In the genomic region with DNA sequence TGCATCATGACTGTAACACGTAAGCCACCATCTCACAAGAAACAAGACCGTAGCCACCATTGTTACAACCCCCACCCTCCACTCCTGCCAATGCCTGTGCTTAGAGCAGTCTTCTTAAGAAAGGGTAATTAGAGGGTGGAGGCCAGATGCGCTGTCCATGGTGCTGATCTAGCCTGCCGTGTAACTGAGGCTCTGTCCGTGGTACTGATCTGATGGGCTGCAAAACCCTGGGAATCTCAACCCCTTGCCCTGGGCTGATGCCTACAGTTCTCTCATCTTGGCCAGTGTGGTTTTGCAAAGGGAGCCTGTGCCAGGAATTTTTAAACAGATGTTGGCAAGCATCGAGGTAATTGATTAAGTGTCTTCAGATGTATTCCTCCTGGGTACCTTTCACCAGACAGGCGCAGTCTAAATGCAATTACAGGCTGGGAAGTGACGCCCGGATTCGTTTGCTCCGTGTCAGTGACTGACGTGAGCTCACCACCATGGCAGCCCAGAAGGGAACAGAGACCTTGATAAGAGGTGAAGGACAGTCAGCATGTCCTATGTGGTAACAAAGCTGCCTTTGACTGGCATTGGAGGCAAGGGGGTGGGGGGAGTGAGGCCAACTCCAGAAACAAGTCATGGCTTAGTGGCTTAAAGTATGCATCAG, we compare ENCODE assay signal across 8 mouse cellular contexts.
DNase-seq lines count a peak whose midpoint lies in the region; ATAC-seq and TF ChIP-seq lines count a peak whose summit lies in the region.

No protein-coding gene starts in this region.

- H3K9me3 ChIP-seq in forebrain, embryonic 11.5 days (ENCODE audit: control insufficient read depth, low read length), result no peaks in the 10 kb centered on the region
- H3K9me3 ChIP-seq in forebrain, embryonic 15.5 days, result no peaks in the 10 kb centered on the region
- H3K9me3 ChIP-seq in forebrain, postnatal 0 days (ENCODE audit: low read length), result no peaks in the 10 kb centered on the region
- H3K9me3 ChIP-seq in kidney, embryonic 16.5 days (ENCODE audit: low read length), result no peaks in the 10 kb centered on the region

- H3K4me1 ChIP-seq in forebrain, embryonic 11.5 days (replicated peaks; ENCODE audit: control insufficient read depth, insufficient read depth, low read length), result no peaks in the 10 kb centered on the region
- H3K4me1 ChIP-seq in forebrain, embryonic 15.5 days, result peaks cover 8% of the 10 kb centered on the region; the same call in 1 of the 2 replicates
- no peaks in the 10 kb centered on the region for H3K4me1 ChIP-seq in forebrain, postnatal 0 days (ENCODE audit: insufficient read depth)
- H3K4me1 ChIP-seq in kidney, embryonic 16.5 days (ENCODE audit: insufficient read depth, low read length), result no peaks in the 10 kb centered on the region

- no peak overlapping the region for H3K4me3 ChIP-seq in forebrain, embryonic 11.5 days (ENCODE audit: low read depth, low read length)
- no peak overlapping the region for H3K4me3 ChIP-seq in forebrain, embryonic 15.5 days
- H3K4me3 ChIP-seq in forebrain, postnatal 0 days (ENCODE audit: low read depth, low read length), result no peak overlapping the region
- H3K4me3 ChIP-seq in kidney, embryonic 16.5 days (ENCODE audit: low read length), result no peak overlapping the region

- TF ChIP-seq CTCF in forebrain, postnatal 0 days (IDR thresholded peaks at IDR 0.05; ENCODE audit: low read depth), result no peak

- no peaks in the 10 kb centered on the region for H3K27me3 ChIP-seq in forebrain, embryonic 11.5 days (ENCODE audit: control insufficient read depth, insufficient read depth, low read length)
- no peaks in the 10 kb centered on the region for H3K27me3 ChIP-seq in forebrain, embryonic 15.5 days
- no peaks in the 10 kb centered on the region for H3K27me3 ChIP-seq in forebrain, postnatal 0 days (ENCODE audit: insufficient read depth, low read length)
- H3K27me3 ChIP-seq in kidney, embryonic 16.5 days (ENCODE audit: insufficient read depth, low read length), result no peaks in the 10 kb centered on the region

- H3K27ac ChIP-seq in forebrain, embryonic 11.5 days (ENCODE audit: low read depth, low read length), result no peak overlapping the region
- no peak overlapping the region for H3K27ac ChIP-seq in forebrain, embryonic 15.5 days (replicated peaks)
- H3K27ac ChIP-seq in forebrain, postnatal 0 days (ENCODE audit: low read depth, low read length), result no peak overlapping the region
- H3K27ac ChIP-seq in kidney, embryonic 16.5 days (ENCODE audit: low read length), result no peak overlapping the region

- ATAC-seq in forebrain, embryonic 11.5 days (replicated peaks; ENCODE audit: low FRiP score), result 0 out of 2 replicates have a peak, but pooled peaks have one; percentile 27
- no peak for ATAC-seq in forebrain, embryonic 15.5 days (replicated peaks)
- ATAC-seq in forebrain, postnatal 0 days, result no peak
- ATAC-seq in kidney, embryonic 16.5 days (ENCODE audit: low FRiP score, low TSS enrichment), result 0 out of 2 replicates have a peak, but pooled peaks have one; percentile 49
- ATAC-seq in megakaryocyte-erythroid progenitor cell, adult 5-6 weeks (replicated peaks; ENCODE audit: low FRiP score, low TSS enrichment, poor library complexity, severe bottlenecking), result peak; percentile 61

- peak; percentile 94 for DNase-seq in forebrain, embryonic 11.5 days (ENCODE audit: low spot score)
- DNase-seq in adrenal gland, adult (ENCODE audit: inconsistent age in 2 of 2, low spot score in 1 of 2), result peak; percentile 58 to 89
- peak; percentile 54 for DNase-seq in forebrain, postnatal 0 days
- peak; percentile 48 for DNase-seq in testis, postnatal 14 days (ENCODE audit: low spot score)
- DNase-seq in cerebellum, postnatal 36 days, result no peak

- no peaks in the 10 kb centered on the region for H3K36me3 ChIP-seq in forebrain, embryonic 11.5 days (ENCODE audit: control insufficient read depth, insufficient read depth, low read length)
- no peaks in the 10 kb centered on the region for H3K36me3 ChIP-seq in forebrain, embryonic 15.5 days
- no peaks in the 10 kb centered on the region for H3K36me3 ChIP-seq in forebrain, postnatal 0 days (ENCODE audit: insufficient read depth)
- no peaks in the 10 kb centered on the region for H3K36me3 ChIP-seq in kidney, embryonic 16.5 days (ENCODE audit: insufficient read depth, low read length)

- 40% methylated on average over 12 of the region's 12 CpGs for WGBS in forebrain, embryonic 11.5 days
- 39% methylated on average over 12 of the region's 12 CpGs for WGBS in forebrain, embryonic 15.5 days
- 40% methylated on average over 12 of the region's 12 CpGs for WGBS in forebrain, postnatal 0 days
- WGBS in kidney, embryonic 16.5 days, result 45% methylated on average over 12 of the region's 12 CpGs

- no peak overlapping the region for H3K9ac ChIP-seq in forebrain, embryonic 11.5 days (ENCODE audit: low read length)
- H3K9ac ChIP-seq in forebrain, embryonic 15.5 days (replicated peaks), result no peak overlapping the region
- no peak overlapping the region for H3K9ac ChIP-seq in forebrain, postnatal 0 days
- H3K9ac ChIP-seq in kidney, embryonic 16.5 days (replicated peaks; ENCODE audit: low read length), result no peak overlapping the region

- H3K4me2 ChIP-seq in forebrain, embryonic 11.5 days (ENCODE audit: low read depth, low read length, severe bottlenecking), result no peak overlapping the region
- H3K4me2 ChIP-seq in forebrain, embryonic 15.5 days (replicated peaks), result no peak overlapping the region
- no peak overlapping the region for H3K4me2 ChIP-seq in forebrain, postnatal 0 days (ENCODE audit: low read depth)
- H3K4me2 ChIP-seq in kidney, embryonic 16.5 days (replicated peaks; ENCODE audit: low read depth, low read length), result no peak overlapping the region

Comparison
In these comparisons a context has a peak if more than half of its experiments do, and no peak if none do; other contexts are left out.
1. ATAC-seq: peak in forebrain, embryonic 11.5 days (single experiment), kidney, embryonic 16.5 days (single experiment) and megakaryocyte-erythroid progenitor cell, adult 5-6 weeks (single experiment); none in forebrain, embryonic 15.5 days (single experiment) and forebrain, postnatal 0 days (single experiment).
2. DNase-seq: peak in forebrain, embryonic 11.5 days (single experiment), adrenal gland, adult (2 of 2), forebrain, postnatal 0 days (single experiment) and testis, postnatal 14 days (single experiment); none in cerebellum, postnatal 36 days (0 of 2).